Mouse (Mus musculus) testis, adult 2 months (tissue): ENCODE results near the gene Rnf17. TPM values are rescaled to one million over a fixed set of nuclear protein-coding genes. Genes with fewer than 3 reads are reported as not detected.
A peak's percentile ranks its signal among the peaks of the same experiment; 100 is the strongest.

Source experiments
- H3K27ac ChIP-seq: fragments of 200-500 bp; 2 replicates; pipeline ENCODE4 v1.5.1; 2012; ENCODE audit warnings: low read depth, low read length; ENCODE audit not compliant: control insufficient read depth, insufficient read depth
- H3K27me3 ChIP-seq: fragments of 200-500 bp; 2 replicates; pipeline ENCODE4 v1.6.1; 2012; ENCODE audit warnings: mild to moderate bottlenecking, low read length, moderate library complexity; ENCODE audit not compliant: control insufficient read depth, insufficient read depth
- H3K36me3 ChIP-seq: fragments of 200-500 bp; 2 replicates; pipeline ENCODE4 v1.6.1; 2012; ENCODE audit warnings: mild to moderate bottlenecking, low read length; ENCODE audit not compliant: control insufficient read depth, insufficient read depth
- H3K4me1 ChIP-seq: fragments of 200-500 bp; 2 replicates; pipeline ENCODE4 v1.6.1; 2012; ENCODE audit warnings: low read length; ENCODE audit not compliant: control insufficient read depth, insufficient read depth
- H3K4me3 ChIP-seq: fragments of 200-500 bp; 2 replicates; pipeline ENCODE4 v1.5.1; 2012; ENCODE audit warnings: low read depth, mild to moderate bottlenecking, low read length, moderate library complexity, mixed read lengths; ENCODE audit not compliant: control insufficient read depth
- CTCF ChIP-seq: fragments of 200-500 bp; IDR thresholded peaks from 2 replicates; pipeline ENCODE4 v1.5.1; 2012; ENCODE audit warnings: low read depth, mild to moderate bottlenecking, inconsistent platforms, low read length, moderate library complexity; ENCODE audit not compliant: control insufficient read depth, insufficient read depth, insufficient replicate concordance
- POLR2A ChIP-seq: fragments of 200-500 bp; IDR thresholded peaks from 2 replicates; pipeline ENCODE4 v1.6.1; 2012; ENCODE audit warnings: low read depth, mild to moderate bottlenecking, inconsistent platforms, low read length, moderate library complexity; ENCODE audit not compliant: control insufficient read depth
- polyA plus RNA-seq: library from polyadenylated mRNA; depleted of rRNA; stranded (reverse); fragments of >200 nt; gene quantifications from 2 replicates; pipeline ENCODE4 v1.2.3, GENCODE M21; 2012

The Rnf17 gene
- polyA plus RNA-seq, 1 experiment, result 51.0 TPM

- TF ChIP-seq POLR2A, result no peak
- TF ChIP-seq CTCF, result peak; percentile 55; the same call in 1 of the 2 replicates
- Histone ChIP-seq H3K27me3 (no peaks in the 10 kb centered on the region), H3K4me1 (no peaks in the 10 kb centered on the region), H3K36me3 (no peaks in the 10 kb centered on the region; the same call in 1 of the 2 replicates), H3K4me3 (no peak overlapping the region), H3K27ac (no peak overlapping the region)
Measured at GRCm38 (mm10) chr14:56512084-56512483, 109.7 kb downstream of the Rnf17 start.

GRCm38 (mm10) chr14:56514775-56515174 is 112.4 kb downstream of the Rnf17 start:
- H3K4me1 ChIP-seq, result no peaks in the 10 kb centered on the region
- no peaks in the 10 kb centered on the region; the same call in 1 of the 2 replicates for H3K36me3 ChIP-seq
- no peak overlapping the region for H3K27ac ChIP-seq
- TF ChIP-seq POLR2A (no peak), CTCF (no peak)
- no peaks in the 10 kb centered on the region for H3K27me3 ChIP-seq
- H3K4me3 ChIP-seq, result no peak overlapping the region

GRCm38 (mm10) chr14:56530788-56531187 is 128.4 kb downstream of the Rnf17 start:
- TF ChIP-seq CTCF, result no peak
- TF ChIP-seq POLR2A, result no peak
- Histone ChIP-seq H3K27ac (no peak overlapping the region), H3K4me3 (no peak overlapping the region), H3K27me3 (no peaks in the 10 kb centered on the region), H3K36me3 (no peaks in the 10 kb centered on the region), H3K4me1 (no peaks in the 10 kb centered on the region)

GRCm38 (mm10) chr14:56544946-56545345 is 142.6 kb downstream of the Rnf17 start:
- TF ChIP-seq CTCF, result no peak
- no peak for TF ChIP-seq POLR2A
- no peak overlapping the region for H3K4me3 ChIP-seq
- H3K4me1 ChIP-seq, result no peaks in the 10 kb centered on the region
- no peaks in the 10 kb centered on the region for H3K27me3 ChIP-seq
- no peak overlapping the region for H3K27ac ChIP-seq
- no peaks in the 10 kb centered on the region for H3K36me3 ChIP-seq

- H3K4me3 ChIP-seq, result no peak overlapping the region
- no peak for TF ChIP-seq CTCF
- TF ChIP-seq POLR2A, result no peak
- H3K4me1 ChIP-seq, result no peaks in the 10 kb centered on the region
- no peak overlapping the region for H3K27ac ChIP-seq
- no peaks in the 10 kb centered on the region for H3K27me3 ChIP-seq
- H3K36me3 ChIP-seq, result no peaks in the 10 kb centered on the region
Measured at GRCm38 (mm10) chr14:56545491-56545890, 143.1 kb downstream of the Rnf17 start.

- Histone ChIP-seq H3K27me3 (no peaks in the 10 kb centered on the region), H3K4me3 (no peak overlapping the region), H3K4me1 (peaks cover 1% of the 10 kb centered on the region; the same call in 1 of the 2 replicates), H3K36me3 (peaks cover 1% of the 10 kb centered on the region), H3K27ac (no peak overlapping the region)
- TF ChIP-seq POLR2A (no peak), CTCF (no peak)
Measured at GRCm38 (mm10) chr14:56550960-56551359, 148.6 kb downstream of the Rnf17 start.

- peaks cover 1% of the 10 kb centered on the region for H3K36me3 ChIP-seq
- H3K27me3 ChIP-seq, result no peaks in the 10 kb centered on the region
- H3K4me1 ChIP-seq, result peaks cover 3% of the 10 kb centered on the region; the same call in 1 of the 2 replicates
- no peak overlapping the region for H3K4me3 ChIP-seq
- no peak overlapping the region for H3K27ac ChIP-seq
- TF ChIP-seq CTCF (no peak), POLR2A (no peak)
Measured at GRCm38 (mm10) chr14:56552924-56553323, 150.5 kb downstream of the Rnf17 start.

GRCm38 (mm10) chr14:56553331-56553730 is 150.9 kb downstream of the Rnf17 start:
- Histone ChIP-seq H3K4me1 (peaks cover 3% of the 10 kb centered on the region; the same call in 1 of the 2 replicates), H3K27me3 (no peaks in the 10 kb centered on the region), H3K36me3 (peaks cover 1% of the 10 kb centered on the region), H3K27ac (no peak overlapping the region), H3K4me3 (no peak overlapping the region)
- TF ChIP-seq CTCF (no peak), POLR2A (no peak)
